Mouse (Mus musculus) thymus, adult 2 months (tissue): ENCODE measurements at regions not wholly inside any gene's neighbourhood (a gene's known extent, or its start where the extent isn't known, plus 50 kb on each side); places are given as distances from the start of the nearest gene placed in this dataset.

Experiments used
- CTCF ChIP-seq: fragments of 200-500 bp; IDR thresholded peaks from 2 replicates; pipeline ENCODE4 v1.5.1; 2012; ENCODE audit warnings: mild to moderate bottlenecking, control low read depth, low read length, moderate library complexity, borderline replicate concordance; ENCODE audit not compliant: control insufficient read depth, poor library complexity, insufficient read depth; ENCODE audit errors: extremely low read depth
- POLR2A ChIP-seq: fragments of 200-500 bp; IDR thresholded peaks from 2 replicates; pipeline ENCODE4 v1.6.1; 2012; ENCODE audit warnings: mild to moderate bottlenecking, low read length, control low read depth, moderate library complexity; ENCODE audit not compliant: control insufficient read depth, poor library complexity, insufficient read depth; ENCODE audit errors: extremely low read depth

DNA sequence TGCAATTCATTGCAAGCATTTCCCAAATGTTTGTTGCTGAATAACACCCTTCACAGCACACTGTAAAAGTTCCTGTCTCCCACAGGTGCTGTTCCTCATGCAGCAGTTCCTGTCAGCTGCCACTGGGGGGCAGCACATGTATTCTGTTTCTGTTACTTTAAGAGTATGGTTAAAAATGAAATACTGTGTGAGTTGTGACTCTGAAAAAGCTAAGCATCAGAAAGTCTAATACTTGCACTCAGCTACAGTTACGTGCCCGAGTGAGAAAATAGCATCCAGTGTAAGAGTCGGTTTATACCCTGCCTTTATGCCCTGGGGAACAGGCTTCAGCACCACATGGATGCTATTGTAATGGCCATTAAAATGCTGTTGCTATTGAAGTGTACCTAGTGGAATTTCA, 52.0 kb upstream of the Hcn1 start:
- TF ChIP-seq CTCF (no peak), POLR2A (no peak)
